Mouse (Mus musculus) embryo, embryonic 11.5 days (tissue): ENCODE measurements at regions not wholly inside any gene's neighbourhood (a gene's known extent, or its start where the extent isn't known, plus 50 kb on each side); places are given as distances from the start of the nearest gene placed in this dataset.
A peak's percentile ranks its signal among the peaks of the same experiment; 100 is the strongest.

Source experiments
- DNase-seq: peaks from one replicate; pipeline ENCODE4 v3.0.0-alpha.2; 2012; ENCODE audit warnings: low read depth, low spot score

- no peak for DNase-seq
Measured at GRCm38 (mm10) chr16:75487915-75488314, 97.9 kb downstream of the Lipi start.

- DNase-seq = no peak
Measured at GRCm38 (mm10) chr16:75483878-75484277, 102.0 kb downstream of the Lipi start.

- DNase-seq = no peak
Measured at GRCm38 (mm10) chr16:75465420-75465975, 120.4 kb downstream of the Lipi start.

- DNase-seq = no peak
Measured at GRCm38 (mm10) chr16:75462136-75462535, 123.7 kb downstream of the Lipi start.

- DNase-seq = peak; percentile 29
Measured at GRCm38 (mm10) chr16:75446901-75447514, 138.9 kb downstream of the Lipi start.

GRCm38 (mm10) chr16:75439296-75439695, 146.6 kb downstream of the Lipi start:
- DNase-seq = no peak

GRCm38 (mm10) chr16:75433227-75433626, 152.6 kb downstream of the Lipi start:
- DNase-seq = no peak

GRCm38 (mm10) chr16:75384526-75385222, 201.2 kb downstream of the Lipi start:
- no peak for DNase-seq

GRCm38 (mm10) chr16:75381191-75381590, 204.7 kb downstream of the Lipi start:
- no peak for DNase-seq

GRCm38 (mm10) chr16:75369700-75370099, 216.2 kb downstream of the Lipi start:
- no peak for DNase-seq

- no peak for DNase-seq
Measured at GRCm38 (mm10) chr16:75366727-75367126, 219.1 kb downstream of the Lipi start.

- no peak for DNase-seq
Measured at GRCm38 (mm10) chr16:75365361-75365994, 220.4 kb downstream of the Lipi start.

GRCm38 (mm10) chr16:75362095-75362494, 223.8 kb downstream of the Lipi start:
- DNase-seq = no peak

- no peak for DNase-seq
Measured at GRCm38 (mm10) chr16:75360791-75361190, 225.1 kb downstream of the Lipi start.

GRCm38 (mm10) chr16:75353394-75353793, 232.5 kb downstream of the Lipi start:
- no peak for DNase-seq

- DNase-seq = no peak
Measured at GRCm38 (mm10) chr16:75344201-75344927, 241.5 kb downstream of the Lipi start.

- DNase-seq = no peak
Measured at GRCm38 (mm10) chr16:75343028-75343901, 242.6 kb downstream of the Lipi start.

- no peak for DNase-seq
Measured at GRCm38 (mm10) chr16:75334228-75334627, 251.6 kb downstream of the Lipi start.

- DNase-seq = no peak
Measured at GRCm38 (mm10) chr16:75333750-75334149, 252.1 kb downstream of the Lipi start.

GRCm38 (mm10) chr16:75332853-75333252, 253.0 kb downstream of the Lipi start:
- DNase-seq = no peak

GRCm38 (mm10) chr16:75325296-75325695, 260.6 kb downstream of the Lipi start:
- DNase-seq = peak; percentile 16
